Mouse (Mus musculus): ENCODE measurements around the gene Gtf3c5. TPM values are rescaled to one million over a fixed set of nuclear protein-coding genes. Genes with fewer than 3 reads are reported as not detected.

The Gtf3c5 gene
- polyA plus RNA-seq (2016; fragmentation: Nextera tagmentation; extraction: Ambion mirVana): 51.9 and 55.5 TPM in 2 replicates

DNA sequence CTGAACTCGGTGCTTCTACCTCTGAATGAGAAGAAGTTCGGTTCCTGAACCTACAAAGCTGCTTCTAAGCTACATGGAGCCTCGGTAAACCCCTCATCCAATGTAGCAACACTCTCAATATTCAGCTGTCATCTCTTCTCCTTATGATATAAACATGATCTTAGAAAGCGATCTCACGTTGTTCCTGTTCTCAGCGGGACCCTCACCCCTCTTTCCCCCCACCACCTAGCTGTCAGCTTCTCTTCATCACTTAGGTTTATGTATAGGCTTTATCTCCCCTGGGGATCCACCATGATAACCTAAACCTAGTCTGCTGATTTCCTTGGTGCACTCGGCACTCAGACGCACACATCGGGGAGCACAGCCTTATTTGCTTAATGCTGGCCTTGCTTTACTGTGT, at the start of gene Gtf3c5:
Gene Gtf3c5 (minus strand): TSS at position 101 of the 400 bp plus-strand sequence.
- no peak for ATAC-seq (ENCODE audit: low FRiP score, low read depth)
- Histone ChIP-seq H3K27me3 (no peaks in the 10 kb centered on the region), H3K9me3 (no peaks in the 10 kb centered on the region), H3K36me3 (peaks cover 15% of the 10 kb centered on the region), H3K4me2 (replicated peaks) (peak within 1 kb of the TSS; percentile 68), H3K27ac (replicated peaks) (peak within 1 kb of the TSS; percentile 87), H3K4me1 (peaks cover 23% of the 10 kb centered on the region), H3K9ac (replicated peaks) (peak within 1 kb of the TSS; percentile 74), H3K4me3 (peak within 1 kb of the TSS; percentile 77)
- WGBS: 72% methylated on average over 9 of the region's 9 CpGs

DNA sequence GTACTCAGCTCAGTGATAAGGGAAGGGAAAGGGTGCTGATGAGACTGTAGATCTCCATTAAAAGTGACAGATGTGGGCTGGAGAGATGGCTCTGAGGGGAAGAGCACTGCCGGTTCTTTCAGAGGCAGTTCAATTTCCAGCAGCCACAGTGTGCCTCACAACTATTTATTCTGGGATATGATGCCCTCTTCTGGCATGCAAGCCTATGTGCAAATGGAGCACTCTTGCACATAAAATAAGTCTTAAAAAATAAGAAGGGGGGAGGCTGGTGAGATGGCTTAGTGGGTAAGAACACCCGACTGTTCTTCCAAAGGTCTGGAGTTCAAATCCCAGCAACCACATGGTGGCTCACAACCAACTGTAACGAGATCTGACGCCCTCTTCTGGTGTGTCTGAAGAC, 49.6 kb upstream of the Gtf3c5 start:
- WGBS: 59% methylated on average over 4 of the region's 4 CpGs

DNA sequence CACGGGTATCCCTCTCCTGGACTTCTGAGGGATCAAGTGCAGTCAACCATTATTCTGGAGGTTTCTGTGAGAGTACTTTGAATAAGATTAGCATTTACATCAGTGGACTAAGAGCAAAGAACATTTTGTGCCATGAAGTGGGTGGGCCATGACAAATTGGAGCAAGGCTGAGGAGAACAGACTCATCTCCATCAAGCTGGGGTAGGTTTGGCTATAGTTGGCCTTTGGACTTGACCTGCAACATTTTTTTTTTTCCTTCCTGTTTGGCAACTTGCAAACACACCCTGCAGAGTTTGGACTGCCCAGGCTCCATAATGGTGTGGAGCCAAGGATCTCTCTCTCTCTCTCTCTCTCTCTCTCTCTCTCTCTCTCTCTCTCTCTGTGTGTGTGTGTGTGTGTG, 49.1 kb upstream of the Gtf3c5 start:
- Histone ChIP-seq H3K4me2 (replicated peaks) (no peak overlapping the region), H3K36me3 (no peaks in the 10 kb centered on the region), H3K27me3 (no peaks in the 10 kb centered on the region; the same call in none of the 2 replicates), H3K27ac (replicated peaks) (no peak overlapping the region), H3K9me3 (no peaks in the 10 kb centered on the region), H3K9ac (replicated peaks) (no peak overlapping the region), H3K4me1 (peaks cover 5% of the 10 kb centered on the region; the same call in 1 of the 2 replicates), H3K4me3 (no peak overlapping the region)
- WGBS: 38% methylated on average over 1 of the region's 1 CpGs
- ATAC-seq (ENCODE audit: low FRiP score, low read depth): no peak

More for the DNA sequence above, 49.6 kb upstream of the Gtf3c5 start:
- Histone ChIP-seq H3K9me3 (no peaks in the 10 kb centered on the region), H3K9ac (replicated peaks) (no peak overlapping the region), H3K36me3 (no peaks in the 10 kb centered on the region), H3K4me1 (peaks cover 7% of the 10 kb centered on the region; the same call in 1 of the 2 replicates), H3K4me2 (replicated peaks) (no peak overlapping the region), H3K4me3 (no peak overlapping the region), H3K27me3 (no peaks in the 10 kb centered on the region; the same call in none of the 2 replicates), H3K27ac (replicated peaks) (no peak overlapping the region)
- no peak for ATAC-seq (ENCODE audit: low FRiP score, low read depth)

DNA sequence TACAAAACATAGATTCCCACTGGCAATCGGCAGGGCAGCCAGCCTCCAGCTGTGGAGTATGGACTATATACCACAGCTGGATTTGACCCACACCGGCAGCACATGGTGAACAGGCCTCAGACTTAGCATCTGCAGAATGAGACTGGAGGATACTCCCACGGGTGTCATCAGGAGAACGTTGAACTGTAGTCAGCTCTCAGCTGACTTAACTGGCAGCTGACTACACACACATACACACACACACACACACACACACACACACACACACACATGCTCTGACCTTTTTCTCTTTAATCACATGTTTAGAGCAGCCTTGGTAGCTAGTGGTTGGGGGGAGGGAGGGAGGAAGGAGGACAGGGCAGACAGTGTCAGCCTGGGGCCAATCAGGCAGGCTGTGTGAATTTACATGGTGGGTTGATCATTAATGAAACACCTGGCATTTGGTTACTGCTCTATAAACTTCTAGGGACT, 46.4 kb upstream of the Gtf3c5 start:
- Histone ChIP-seq H3K27ac (replicated peaks) (no peak overlapping the region), H3K4me1 (peaks cover 5% of the 10 kb centered on the region; the same call in 1 of the 2 replicates), H3K4me2 (replicated peaks) (no peak overlapping the region), H3K9ac (replicated peaks) (no peak overlapping the region), H3K36me3 (no peaks in the 10 kb centered on the region), H3K4me3 (no peak overlapping the region), H3K27me3 (no peaks in the 10 kb centered on the region; the same call in 1 of the 2 replicates), H3K9me3 (no peaks in the 10 kb centered on the region)
- ATAC-seq (ENCODE audit: low FRiP score, low read depth): no peak
- WGBS: 64% methylated on average over 4 of the region's 4 CpGs

DNA sequence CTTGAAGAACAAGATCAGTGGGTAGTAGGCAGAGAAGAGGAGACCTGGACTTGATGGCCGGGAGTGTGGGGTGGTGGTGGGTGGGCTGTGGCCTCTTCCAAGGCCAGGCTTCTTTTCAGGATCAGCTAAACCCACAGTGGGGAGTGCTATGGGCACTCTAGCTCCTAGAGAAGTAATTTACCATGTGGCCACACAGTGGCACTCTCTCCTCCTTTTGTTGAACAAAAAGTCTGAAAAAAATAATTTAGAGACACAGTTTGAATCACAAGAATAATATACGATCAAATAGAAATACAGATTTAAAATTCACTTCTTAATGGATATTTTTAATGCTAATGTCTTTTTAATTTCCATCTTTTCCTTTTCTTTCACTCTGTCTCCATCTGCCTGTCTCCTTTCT, 44.5 kb upstream of the Gtf3c5 start:
- Histone ChIP-seq H3K9ac (replicated peaks) (no peak overlapping the region), H3K4me1 (peaks cover 5% of the 10 kb centered on the region; the same call in 1 of the 2 replicates), H3K4me2 (replicated peaks) (no peak overlapping the region), H3K9me3 (no peaks in the 10 kb centered on the region), H3K27me3 (peaks cover 7% of the 10 kb centered on the region), H3K27ac (replicated peaks) (no peak overlapping the region), H3K36me3 (no peaks in the 10 kb centered on the region), H3K4me3 (no peak overlapping the region)
- 81% methylated on average over 2 of the region's 2 CpGs for WGBS
- no peak for ATAC-seq (ENCODE audit: low FRiP score, low read depth)

GRCm38 (mm10) chr2:28626038-28626437, 42.5 kb upstream of the Gtf3c5 start:
- peaks cover 27% of the 10 kb centered on the region for H3K27me3 ChIP-seq
- no peak overlapping the region for H3K4me3 ChIP-seq
- 77% methylated on average over 3 of the region's 3 CpGs for WGBS
- no peak overlapping the region for H3K4me2 ChIP-seq (replicated peaks)
- H3K4me1 ChIP-seq: peaks cover 5% of the 10 kb centered on the region; the same call in 1 of the 2 replicates
- H3K27ac ChIP-seq (replicated peaks): no peak overlapping the region
- no peak for ATAC-seq (ENCODE audit: low FRiP score, low read depth)
- no peak overlapping the region for H3K9ac ChIP-seq (replicated peaks)
- no peaks in the 10 kb centered on the region for H3K9me3 ChIP-seq
- H3K36me3 ChIP-seq: no peaks in the 10 kb centered on the region

DNA sequence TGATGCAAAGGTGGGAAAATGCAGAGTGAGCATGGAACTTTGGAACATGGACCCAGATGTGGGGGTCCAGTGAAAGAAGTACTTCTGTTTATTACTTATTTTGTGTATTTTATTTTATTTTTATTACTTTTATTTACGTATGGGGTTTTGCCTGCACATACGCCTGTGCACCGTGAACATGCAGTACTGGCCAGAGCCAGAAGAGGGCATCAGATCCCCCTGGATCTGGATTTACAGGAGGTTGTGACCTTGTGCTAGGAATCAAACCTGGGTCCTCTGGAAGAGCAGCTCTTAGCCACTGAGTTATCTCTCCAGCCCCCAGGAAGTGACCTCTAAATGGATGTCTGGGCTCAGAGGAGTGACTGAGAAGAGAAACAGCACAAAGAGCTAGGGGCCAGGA, 41.3 kb upstream of the Gtf3c5 start:
- peaks cover 2% of the 10 kb centered on the region; the same call in 1 of the 2 replicates for H3K4me1 ChIP-seq
- no peaks in the 10 kb centered on the region for H3K9me3 ChIP-seq
- WGBS: 96% methylated on average over 3 of the region's 3 CpGs
- ATAC-seq (ENCODE audit: low FRiP score, low read depth): no peak
- no peaks in the 10 kb centered on the region for H3K36me3 ChIP-seq
- no peak overlapping the region for H3K9ac ChIP-seq (replicated peaks)
- H3K4me3 ChIP-seq: no peak overlapping the region
- H3K27ac ChIP-seq (replicated peaks): no peak overlapping the region
- H3K4me2 ChIP-seq (replicated peaks): no peak overlapping the region
- H3K27me3 ChIP-seq: peaks cover 32% of the 10 kb centered on the region

DNA sequence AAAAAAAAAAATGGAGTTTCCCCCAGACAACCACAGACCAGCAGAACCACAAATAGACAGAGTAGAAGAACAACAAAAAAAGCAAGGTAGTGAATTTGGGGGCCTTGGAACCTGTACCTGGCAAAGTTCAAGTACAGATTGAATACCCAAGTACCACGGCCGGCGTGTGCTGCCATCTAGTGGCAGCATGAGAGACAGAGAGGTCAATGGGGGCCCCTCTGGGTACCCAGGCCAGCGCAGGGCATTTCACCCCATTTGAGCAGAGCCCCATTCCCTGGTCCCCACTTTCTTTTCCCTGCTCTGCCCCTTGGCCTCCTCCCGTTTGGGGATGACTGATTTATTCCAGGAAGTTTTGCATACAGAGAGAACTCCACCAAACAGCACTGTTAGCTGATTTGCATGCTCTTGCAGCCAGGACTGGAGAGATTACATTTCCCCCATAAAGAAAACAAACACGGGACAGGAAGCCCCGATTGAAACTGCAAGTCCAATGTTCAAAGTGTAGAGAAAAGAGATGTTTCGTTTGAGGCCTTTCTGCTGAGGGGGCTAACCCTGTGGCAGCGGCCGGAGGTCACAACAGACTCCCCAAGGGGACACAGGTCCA, 39.1 kb upstream of the Gtf3c5 start:
- Histone ChIP-seq H3K27ac (replicated peaks) (no peak overlapping the region), H3K4me3 (no peak overlapping the region), H3K9me3 (no peaks in the 10 kb centered on the region), H3K9ac (replicated peaks) (no peak overlapping the region), H3K27me3 (peaks cover 32% of the 10 kb centered on the region), H3K4me1 (no peaks in the 10 kb centered on the region), H3K36me3 (no peaks in the 10 kb centered on the region), H3K4me2 (replicated peaks) (no peak overlapping the region)
- 25% methylated on average over 10 of the region's 10 CpGs for WGBS
- ATAC-seq (ENCODE audit: low FRiP score, low read depth): no peak

DNA sequence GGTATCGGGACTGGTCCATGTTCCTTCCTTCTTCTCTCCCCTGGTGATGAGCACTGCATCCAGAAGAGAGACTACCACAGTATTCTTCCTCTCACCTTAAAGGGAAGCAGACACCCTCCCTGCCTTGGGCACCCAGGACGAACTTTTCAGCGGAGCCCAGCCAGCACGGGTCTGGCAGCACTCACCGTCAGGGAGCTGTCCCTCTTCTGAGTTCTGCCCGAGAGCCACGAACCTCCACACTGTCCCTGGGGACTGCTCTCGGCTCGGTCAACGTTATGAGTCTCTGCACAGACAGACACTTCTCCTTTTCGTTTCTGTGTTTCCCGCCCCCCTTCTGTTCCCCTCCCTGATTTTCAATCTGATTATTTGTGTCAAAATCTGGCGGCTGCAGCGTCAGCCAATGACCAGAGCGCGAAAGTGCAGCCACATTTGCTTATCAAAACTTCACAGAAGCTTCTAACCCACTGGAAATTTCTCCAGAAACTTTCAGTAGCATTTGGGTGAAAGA, 38.2 kb upstream of the Gtf3c5 start, which contains the start of gene Gfi1b:
Gene Gfi1b (minus strand): TSS at position 319 of the 508 bp plus-strand sequence.
- Histone ChIP-seq H3K27me3 (peaks cover 32% of the 10 kb centered on the region), H3K27ac (replicated peaks) (no peak within 1 kb of the TSS), H3K4me1 (no peaks in the 10 kb centered on the region), H3K9ac (replicated peaks) (no peak within 1 kb of the TSS), H3K4me3 (no peak within 1 kb of the TSS), H3K4me2 (replicated peaks) (no peak within 1 kb of the TSS), H3K36me3 (no peaks in the 10 kb centered on the region), H3K9me3 (no peaks in the 10 kb centered on the region)
- 3% methylated on average over 16 of the region's 16 CpGs for WGBS
- ATAC-seq (ENCODE audit: low FRiP score, low read depth): no peak

GRCm38 (mm10) chr2:28621111-28621510, 37.6 kb upstream of the Gtf3c5 start:
- Histone ChIP-seq H3K36me3 (no peaks in the 10 kb centered on the region), H3K9ac (replicated peaks) (no peak overlapping the region), H3K27me3 (peaks cover 32% of the 10 kb centered on the region), H3K4me1 (no peaks in the 10 kb centered on the region), H3K27ac (replicated peaks) (no peak overlapping the region), H3K4me2 (replicated peaks) (no peak overlapping the region), H3K4me3 (no peak overlapping the region), H3K9me3 (no peaks in the 10 kb centered on the region)
- 18% methylated on average over 2 of the region's 2 CpGs for WGBS
- no peak for ATAC-seq (ENCODE audit: low FRiP score, low read depth)

DNA sequence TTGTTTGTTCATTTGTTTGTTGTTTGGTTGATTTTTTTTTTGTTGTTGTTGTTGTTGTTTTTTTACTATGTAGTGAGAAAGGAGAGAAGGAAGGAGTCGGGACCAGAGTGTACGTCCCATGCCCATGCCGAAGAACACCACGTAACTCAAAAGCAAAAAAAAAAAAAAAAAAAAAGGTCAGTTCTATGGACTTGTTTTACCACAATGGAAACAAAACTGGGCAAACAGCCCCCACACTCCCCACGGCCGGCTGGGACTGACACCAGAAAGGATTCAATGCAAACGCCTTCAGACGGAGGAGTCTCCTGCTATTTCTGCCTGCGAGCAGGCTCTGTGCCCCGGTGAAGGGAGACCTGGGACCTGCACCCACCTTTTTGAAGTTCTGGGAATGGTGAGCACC, 37.0 kb upstream of the Gtf3c5 start:
- Histone ChIP-seq H3K9ac (replicated peaks) (no peak overlapping the region), H3K27me3 (peaks cover 32% of the 10 kb centered on the region), H3K36me3 (no peaks in the 10 kb centered on the region), H3K4me2 (replicated peaks) (no peak overlapping the region), H3K4me3 (no peak overlapping the region), H3K9me3 (no peaks in the 10 kb centered on the region), H3K27ac (replicated peaks) (no peak overlapping the region), H3K4me1 (no peaks in the 10 kb centered on the region)
- no peak for ATAC-seq (ENCODE audit: low FRiP score, low read depth)
- WGBS: 68% methylated on average over 10 of the region's 10 CpGs

DNA sequence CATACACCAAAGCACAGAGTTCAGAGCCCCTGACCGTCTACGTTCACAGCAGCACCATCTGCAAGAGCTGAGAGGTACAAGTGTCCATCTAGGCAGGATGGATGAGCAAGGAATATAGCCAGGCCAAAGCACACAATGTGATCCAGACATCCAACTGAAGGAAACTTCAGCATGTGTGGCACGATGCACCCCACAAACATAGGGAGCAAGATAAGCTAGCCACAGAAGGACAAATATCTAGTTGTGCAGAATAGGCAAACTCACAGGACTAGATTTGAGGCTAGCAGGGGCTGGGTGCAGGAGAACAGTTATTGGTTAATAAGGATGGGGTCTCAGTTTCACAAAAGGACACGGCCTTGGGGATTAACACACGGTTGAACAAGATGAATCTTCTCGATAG, 35.8 kb upstream of the Gtf3c5 start:
- no peak overlapping the region for H3K4me2 ChIP-seq (replicated peaks)
- ATAC-seq (ENCODE audit: low FRiP score, low read depth): no peak
- 83% methylated on average over 6 of the region's 6 CpGs for WGBS
- H3K4me1 ChIP-seq: no peaks in the 10 kb centered on the region
- H3K36me3 ChIP-seq: no peaks in the 10 kb centered on the region
- H3K9me3 ChIP-seq: no peaks in the 10 kb centered on the region
- H3K27me3 ChIP-seq: peaks cover 32% of the 10 kb centered on the region
- H3K27ac ChIP-seq (replicated peaks): no peak overlapping the region
- H3K4me3 ChIP-seq: no peak overlapping the region
- no peak overlapping the region for H3K9ac ChIP-seq (replicated peaks)
